Mouse (Mus musculus): ENCODE results near the gene Chat.

- TF ChIP-seq CTCF (IDR thresholded peaks at IDR 0.05; ENCODE audit: extremely low read depth, insufficient read depth, low read length): no peak
- TF ChIP-seq POLR2A (IDR thresholded peaks at IDR 0.05; ENCODE audit: extremely low read depth, insufficient read depth, low read length): no peak
Observed at GRCm38 (mm10) chr14:32501303-32501702, 35.5 kb upstream of the Chat start.

Data from cortical plate, adult 2 months (tissue).